Mouse (Mus musculus) heart, adult 9 months (tissue): Measurements from ENCODE around the gene Svep1.

Experiments
- DNase-seq, 2 experiments: peaks; one replicate each; pipeline ENCODE4 v3.0.0; 2022; ENCODE audit warnings: low spot score in 2 of 2

The Svep1 gene

GRCm38 (mm10) chr4:58170430-58170829 is 36.2 kb downstream of the Svep1 start:
- DNase-seq, result peak; percentile 57 to 74

DNA sequence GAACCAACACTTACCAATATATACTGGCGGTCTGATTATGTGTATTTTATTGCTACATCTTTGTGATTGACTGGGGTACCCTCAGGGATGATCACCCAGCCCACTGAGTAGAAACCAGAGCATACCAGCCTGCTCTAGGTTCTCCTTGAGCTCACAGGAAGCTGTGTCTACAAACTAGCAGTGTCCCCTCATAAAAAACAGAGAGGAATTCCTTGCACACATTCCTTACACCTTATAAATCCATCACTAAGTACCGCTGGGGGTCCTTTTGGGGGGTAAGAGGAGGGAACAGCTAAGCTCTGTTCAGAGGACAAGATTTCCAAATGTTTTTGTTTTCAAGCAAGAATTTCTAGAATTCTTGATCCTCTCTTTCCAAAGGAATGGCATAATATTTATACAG is 36.7 kb downstream of the Svep1 start:
- no peak for DNase-seq

GRCm38 (mm10) chr4:58168366-58168765 is 38.3 kb downstream of the Svep1 start:
- peak; percentile 66 to 71 for DNase-seq

- no peak for DNase-seq
Observed at GRCm38 (mm10) chr4:58165711-58166110, 40.9 kb downstream of the Svep1 start.

DNA sequence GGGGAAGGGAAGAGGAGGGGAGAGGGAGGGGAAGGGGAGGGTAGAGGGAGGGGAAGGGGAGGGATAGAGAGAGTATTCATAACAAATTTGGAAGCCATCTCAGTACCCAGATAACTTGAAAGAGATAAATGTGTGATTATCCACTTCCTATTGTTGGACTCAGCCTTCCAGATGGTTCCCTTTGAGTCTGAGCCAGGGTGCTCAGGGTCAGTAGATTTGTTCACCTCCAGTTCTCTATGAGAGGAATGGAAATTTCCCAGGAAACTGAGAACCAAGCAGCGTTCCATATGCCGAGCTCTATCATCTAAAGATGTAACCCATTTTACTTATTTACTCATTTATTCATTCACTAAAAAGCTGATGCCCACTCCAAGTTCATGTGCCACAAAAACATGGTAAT is 44.8 kb downstream of the Svep1 start:
- no peak for DNase-seq

GRCm38 (mm10) chr4:58159564-58159963 is 47.1 kb downstream of the Svep1 start:
- no peak for DNase-seq

GRCm38 (mm10) chr4:58150301-58150700 is 56.4 kb downstream of the Svep1 start:
- no peak for DNase-seq

DNA sequence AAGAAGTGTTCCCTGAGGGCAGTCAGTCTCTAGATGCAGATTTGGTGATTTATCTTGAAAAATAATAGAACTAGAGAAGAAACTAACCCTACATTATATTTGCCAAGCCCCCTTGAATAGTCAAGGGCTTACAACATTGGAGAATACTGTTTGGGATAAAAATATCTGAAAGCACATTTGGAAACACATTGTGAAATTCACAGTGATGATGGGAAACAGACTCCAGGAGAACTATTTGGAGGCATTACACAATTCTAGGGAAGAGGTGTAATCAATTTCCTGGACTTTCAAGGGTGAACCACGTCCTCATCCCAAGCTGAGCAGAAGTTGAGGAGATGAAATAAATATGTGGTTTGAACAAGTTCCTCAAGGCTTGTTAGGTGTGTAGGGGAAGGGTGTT is 57.5 kb downstream of the Svep1 start:
- DNase-seq, result peak in 1 of 2 experiments; percentile 8

- DNase-seq, result no peak
Observed at GRCm38 (mm10) chr4:58148547-58148946, 58.1 kb downstream of the Svep1 start.

- no peak for DNase-seq
Observed at GRCm38 (mm10) chr4:58146676-58147075, 60.0 kb downstream of the Svep1 start.

- no peak for DNase-seq
Observed at GRCm38 (mm10) chr4:58139764-58140556, 66.7 kb downstream of the Svep1 start.

- no peak for DNase-seq
Observed at GRCm38 (mm10) chr4:58139241-58139640, 67.4 kb downstream of the Svep1 start.

DNA sequence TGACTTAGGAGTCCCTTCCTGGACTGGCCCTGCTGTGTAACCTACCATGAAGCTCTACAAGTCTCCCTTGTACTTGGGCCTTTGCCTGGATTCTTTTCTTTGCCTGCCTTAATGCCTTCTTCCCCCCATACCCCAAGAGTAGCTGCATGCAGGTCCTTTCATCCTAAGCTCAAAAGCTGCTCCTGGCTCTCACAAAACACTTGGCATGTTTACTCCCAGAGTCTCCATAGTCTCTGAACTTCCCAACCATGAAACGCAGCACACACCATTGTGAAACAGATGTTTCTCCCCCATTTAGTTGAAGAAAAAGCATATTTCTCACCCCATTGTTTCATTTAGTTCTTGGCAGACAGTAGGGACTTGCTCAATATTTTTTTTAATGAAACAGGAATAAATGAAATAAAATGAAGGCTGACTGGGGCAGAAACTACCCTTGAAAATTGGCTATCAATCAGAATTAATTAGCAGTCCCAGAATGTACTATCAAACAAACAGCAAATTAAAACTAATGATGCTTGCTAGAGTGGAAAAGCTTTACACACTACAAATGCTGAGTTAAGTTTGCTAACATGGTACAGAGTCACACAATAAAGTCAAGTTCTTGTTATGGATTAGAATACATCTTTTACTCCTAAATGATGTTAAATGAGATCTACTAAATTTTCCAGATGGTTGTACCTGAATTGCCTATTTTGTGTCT is 72.9 kb downstream of the Svep1 start:
- DNase-seq, result no peak

DNA sequence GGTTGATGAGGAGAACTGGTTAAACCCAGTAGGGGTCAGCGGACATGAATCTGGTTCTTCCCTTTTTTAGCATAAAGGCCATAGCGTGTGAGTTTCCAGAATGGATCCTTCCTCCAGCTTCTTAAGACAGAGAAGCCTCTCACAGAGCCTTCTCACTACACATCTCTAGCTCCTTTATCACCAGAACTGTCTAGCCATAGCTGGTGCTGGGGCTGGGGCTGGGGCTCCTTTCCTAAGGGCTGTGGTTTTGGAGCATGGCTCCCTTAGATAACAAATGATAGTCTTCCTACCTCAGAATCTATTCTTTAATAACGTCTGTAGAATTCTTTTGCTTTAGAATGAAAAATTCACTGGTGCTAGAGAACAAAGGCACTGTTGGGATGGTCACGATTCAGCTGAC is 76.8 kb downstream of the Svep1 start:
- no peak for DNase-seq

DNA sequence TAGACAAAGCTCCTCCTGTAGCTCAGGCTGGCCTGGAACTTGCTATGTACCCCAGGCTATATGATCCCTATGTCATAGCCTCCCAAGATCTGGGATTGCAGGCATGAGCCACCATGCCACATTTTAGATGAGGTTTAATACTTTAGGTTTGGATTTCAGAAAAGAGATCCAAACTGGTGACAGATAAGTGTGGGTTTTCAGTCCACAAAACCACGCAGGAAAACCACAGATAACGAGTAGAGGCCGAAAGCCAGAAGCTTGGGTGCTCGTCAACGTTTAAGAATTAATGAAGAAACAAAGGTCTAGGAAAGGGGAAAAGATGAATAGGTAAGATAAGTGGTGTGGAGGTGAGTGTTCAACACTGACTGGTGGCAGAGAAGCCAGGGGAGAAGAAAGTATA is 79.6 kb downstream of the Svep1 start:
- no peak for DNase-seq

GRCm38 (mm10) chr4:58115452-58115851 is 91.2 kb downstream of the Svep1 start:
- no peak for DNase-seq

- DNase-seq, result no peak
Observed at GRCm38 (mm10) chr4:58111008-58111407, 95.7 kb downstream of the Svep1 start.

- no peak for DNase-seq
Observed at GRCm38 (mm10) chr4:58109793-58110192, 96.9 kb downstream of the Svep1 start.

- no peak for DNase-seq
Observed at GRCm38 (mm10) chr4:58108364-58108763, 98.3 kb downstream of the Svep1 start.

DNA sequence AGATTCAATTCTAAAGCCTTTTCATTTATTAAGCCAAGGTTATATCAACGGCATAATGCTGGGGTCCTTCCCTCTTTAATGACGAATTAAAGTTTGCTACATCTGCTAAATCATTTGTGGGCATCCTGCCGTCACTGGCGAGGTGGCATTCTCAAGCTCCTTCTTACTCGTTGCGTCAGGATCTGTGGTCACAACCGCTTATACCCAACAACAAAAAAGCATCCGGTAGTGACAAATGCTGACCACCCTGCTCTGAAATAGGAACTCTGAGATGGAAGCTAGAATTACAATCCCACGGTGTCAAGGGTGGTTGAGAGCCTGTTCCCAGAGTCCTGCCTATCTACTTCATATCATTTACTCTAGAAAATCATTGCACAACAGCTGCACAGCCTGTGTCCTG is 108.9 kb downstream of the Svep1 start:
- DNase-seq, result no peak

GRCm38 (mm10) chr4:58086738-58087137 is 119.9 kb downstream of the Svep1 start:
- DNase-seq, result no peak

GRCm38 (mm10) chr4:58086151-58086550 is 120.5 kb downstream of the Svep1 start:
- no peak for DNase-seq

DNA sequence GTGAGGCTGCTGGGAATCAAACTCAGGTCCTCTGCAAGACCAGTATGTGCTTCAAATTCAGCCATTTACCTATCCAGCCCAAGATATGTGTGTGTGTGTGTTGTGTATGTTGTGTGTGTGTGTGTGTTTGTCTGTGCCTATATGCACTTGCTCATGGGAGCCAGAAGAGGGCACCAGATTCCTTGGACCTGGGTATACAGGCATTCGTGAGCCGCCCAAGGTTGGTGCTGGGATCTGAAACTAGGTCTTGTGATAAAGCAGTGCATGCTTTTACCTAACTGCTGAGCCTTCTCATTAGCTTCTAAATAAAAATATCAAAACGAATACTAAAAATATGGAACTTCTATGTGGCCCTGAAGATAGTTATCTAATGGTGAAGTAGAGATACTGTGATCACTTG is 121.3 kb downstream of the Svep1 start:
- no peak for DNase-seq
